Mouse (Mus musculus) hindbrain, embryonic 10.5 days (tissue): ENCODE results near the gene Gemin5. TPM values are rescaled to one million over a fixed set of nuclear protein-coding genes. Genes with fewer than 3 reads are reported as not detected.
"Not testable (repeated sequence)": the region's sequence is repeated elsewhere in the genome, so short reads cannot be mapped to it uniquely, and the experiment has no call there.

Experiments used
- DNase-seq: peaks from one replicate; pipeline ENCODE4 v3.0.0-alpha.2; 2017; ENCODE audit warnings: low spot score
- H3K27ac ChIP-seq: fragments of 300-500 bp; sonication (generic); 2 replicates; pipeline ENCODE4 v1.5.1; 2016; ENCODE audit warnings: mild to moderate bottlenecking, moderate library complexity
- H3K27me3 ChIP-seq: fragments of 300-500 bp; sonication (generic); 2 replicates; pipeline ENCODE4 v1.6.1; 2016; ENCODE audit warnings: mild to moderate bottlenecking; ENCODE audit not compliant: poor library complexity, insufficient read depth, severe bottlenecking
- H3K36me3 ChIP-seq: fragments of 300-500 bp; sonication (generic); 2 replicates; pipeline ENCODE4 v1.6.1; 2016; ENCODE audit warnings: mild to moderate bottlenecking, moderate library complexity
- H3K4me1 ChIP-seq: fragments of 300-500 bp; sonication (generic); replicated peaks from 2 replicates; pipeline ENCODE4 v1.6.1; 2016; ENCODE audit warnings: mild to moderate bottlenecking
- H3K4me3 ChIP-seq: fragments of 300-500 bp; sonication (generic); 2 replicates; pipeline ENCODE4 v1.5.1; 2016; ENCODE audit warnings: mild to moderate bottlenecking, moderate library complexity
- H3K9me3 ChIP-seq: fragments of 300-500 bp; sonication (generic); 2 replicates; pipeline ENCODE4 v1.6.1; 2016; ENCODE audit warnings: mild to moderate bottlenecking, moderate library complexity
- WGBS: fragments of 180-500 bp; shearing (Covaris S2); methylation state at CpG from one replicate; pipeline ENCODE4 v1.1.7; 2016; 5-methylcytosine and 5-hydroxymethylcytosine counted together
- polyA plus RNA-seq: library from polyadenylated mRNA; unstranded; fragments of >200 nt; fragmentation: Nextera tagmentation; extraction: Ambion mirVana; gene quantifications from 2 replicates; pipeline ENCODE4 v1.2.1, GENCODE M21; 2016

The Gemin5 gene
- polyA plus RNA-seq, 1 experiment from 2014 or later = 27.0 TPM

GRCm38 (mm10) chr11:58198663-58199062 lies 30.3 kb upstream of the Gemin5 start:
- 91% methylated on average over 4 of the region's 4 CpGs for WGBS
- Histone ChIP-seq H3K36me3 (no peaks in the 10 kb centered on the region), H3K9me3 (no peaks in the 10 kb centered on the region), H3K27ac (no peak overlapping the region), H3K4me1 (peaks cover 11% of the 10 kb centered on the region), H3K27me3 (no peaks in the 10 kb centered on the region), H3K4me3 (peak overlapping the region; percentile 58)
- DNase-seq = no peak

- DNase-seq = no peak
- Histone ChIP-seq H3K27ac (no peak overlapping the region), H3K27me3 (no peaks in the 10 kb centered on the region), H3K4me3 (no peak overlapping the region), H3K9me3 (no peaks in the 10 kb centered on the region), H3K4me1 (peaks cover 10% of the 10 kb centered on the region), H3K36me3 (no peaks in the 10 kb centered on the region)
- 43% methylated on average over 4 of the region's 4 CpGs for WGBS
These were observed 25.7 kb upstream of the Gemin5 start for GRCm38 (mm10) chr11:58193860-58194520.

DNA sequence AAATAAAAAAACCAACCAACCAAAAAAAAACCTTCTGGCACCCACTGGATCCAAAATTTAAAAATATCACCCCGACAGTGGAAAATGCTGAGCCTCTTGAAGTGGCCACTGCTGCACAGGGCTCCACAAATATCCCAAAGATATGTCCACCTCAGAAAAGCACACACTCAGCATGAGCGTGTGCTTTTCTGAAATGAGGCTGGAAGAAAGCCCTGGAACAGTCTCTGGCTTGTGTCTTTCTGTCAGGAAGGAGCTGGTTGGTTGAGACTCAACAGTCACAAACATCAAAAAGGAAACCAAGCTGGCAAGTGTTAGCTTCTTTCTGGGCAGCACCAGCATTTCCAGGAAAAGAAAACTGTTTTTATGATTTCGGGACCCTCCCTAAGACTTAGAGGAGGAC lies 25.0 kb upstream of the Gemin5 start:
- no peak overlapping the region for H3K27ac ChIP-seq
- 88% methylated on average over 3 of the region's 3 CpGs for WGBS
- peaks cover 8% of the 10 kb centered on the region for H3K4me1 ChIP-seq
- no peak for DNase-seq
- H3K27me3 ChIP-seq = no peaks in the 10 kb centered on the region
- no peak overlapping the region for H3K4me3 ChIP-seq
- no peaks in the 10 kb centered on the region for H3K9me3 ChIP-seq
- no peaks in the 10 kb centered on the region for H3K36me3 ChIP-seq

GRCm38 (mm10) chr11:58189675-58190074 lies 21.3 kb upstream of the Gemin5 start:
- Histone ChIP-seq H3K4me1 (peaks cover 8% of the 10 kb centered on the region), H3K27ac (no peak overlapping the region), H3K36me3 (no peaks in the 10 kb centered on the region), H3K27me3 (no peaks in the 10 kb centered on the region), H3K9me3 (no peaks in the 10 kb centered on the region), H3K4me3 (no peak overlapping the region)
- WGBS = 95% methylated on average over 6 of the region's 6 CpGs
- no peak for DNase-seq

- WGBS = 90% methylated on average over 3 of the region's 3 CpGs
These were observed 15.2 kb upstream of the Gemin5 start for GRCm38 (mm10) chr11:58183579-58183978.

DNA sequence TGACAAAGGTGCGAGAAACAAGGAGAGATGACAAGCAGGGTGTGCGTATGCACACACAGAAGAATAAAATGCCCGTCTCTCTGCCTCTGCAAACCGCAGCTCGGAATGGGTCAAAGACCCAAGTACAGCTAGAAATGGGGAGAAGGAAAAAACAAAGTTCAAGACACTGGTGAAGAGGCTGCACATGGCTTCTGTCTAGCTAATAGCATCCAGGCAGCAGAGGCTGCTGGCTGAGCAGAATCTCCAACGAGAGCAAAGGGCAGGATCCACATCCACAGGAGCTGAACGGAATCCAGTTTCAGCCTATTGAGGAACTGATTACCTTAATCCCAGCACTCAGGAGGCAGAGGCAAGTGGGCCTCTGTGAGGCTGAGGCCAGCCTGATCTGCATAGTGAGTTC lies 12.4 kb upstream of the Gemin5 start:
- no peaks in the 10 kb centered on the region for H3K4me1 ChIP-seq
- H3K4me3 ChIP-seq = no peak overlapping the region
- no peaks in the 10 kb centered on the region for H3K27me3 ChIP-seq
- WGBS = 87% methylated on average over 7 of the region's 7 CpGs
- no peak overlapping the region for H3K27ac ChIP-seq
- no peak for DNase-seq
- peaks cover 55% of the 10 kb centered on the region for H3K36me3 ChIP-seq
- no peaks in the 10 kb centered on the region for H3K9me3 ChIP-seq

More at GRCm38 (mm10) chr11:58183579-58183978, 15.2 kb upstream of the Gemin5 start:
- no peak overlapping the region for H3K4me3 ChIP-seq
- no peaks in the 10 kb centered on the region for H3K27me3 ChIP-seq
- H3K4me1 ChIP-seq = no peaks in the 10 kb centered on the region
- no peaks in the 10 kb centered on the region for H3K9me3 ChIP-seq
- no peak overlapping the region for H3K27ac ChIP-seq
- no peak for DNase-seq
- peaks cover 27% of the 10 kb centered on the region for H3K36me3 ChIP-seq

- not testable (repeated sequence) for H3K4me3 ChIP-seq, H3K9me3 ChIP-seq, H3K27me3 ChIP-seq, H3K4me1 ChIP-seq, H3K27ac ChIP-seq, DNase-seq
- 95% methylated on average over 6 of the region's 6 CpGs for WGBS
- peaks cover 63% of the 10 kb centered on the region for H3K36me3 ChIP-seq
These were observed 11.6 kb upstream of the Gemin5 start for GRCm38 (mm10) chr11:58179986-58180385.

GRCm38 (mm10) chr11:58179563-58179962 lies 11.2 kb upstream of the Gemin5 start:
- no peaks in the 10 kb centered on the region for H3K27me3 ChIP-seq
- no peaks in the 10 kb centered on the region for H3K4me1 ChIP-seq
- 28% methylated on average over 3 of the region's 3 CpGs for WGBS
- no peak overlapping the region for H3K27ac ChIP-seq
- no peak overlapping the region for H3K4me3 ChIP-seq
- peak; percentile 65 for DNase-seq
- H3K9me3 ChIP-seq = no peaks in the 10 kb centered on the region
- H3K36me3 ChIP-seq = peaks cover 67% of the 10 kb centered on the region

DNA sequence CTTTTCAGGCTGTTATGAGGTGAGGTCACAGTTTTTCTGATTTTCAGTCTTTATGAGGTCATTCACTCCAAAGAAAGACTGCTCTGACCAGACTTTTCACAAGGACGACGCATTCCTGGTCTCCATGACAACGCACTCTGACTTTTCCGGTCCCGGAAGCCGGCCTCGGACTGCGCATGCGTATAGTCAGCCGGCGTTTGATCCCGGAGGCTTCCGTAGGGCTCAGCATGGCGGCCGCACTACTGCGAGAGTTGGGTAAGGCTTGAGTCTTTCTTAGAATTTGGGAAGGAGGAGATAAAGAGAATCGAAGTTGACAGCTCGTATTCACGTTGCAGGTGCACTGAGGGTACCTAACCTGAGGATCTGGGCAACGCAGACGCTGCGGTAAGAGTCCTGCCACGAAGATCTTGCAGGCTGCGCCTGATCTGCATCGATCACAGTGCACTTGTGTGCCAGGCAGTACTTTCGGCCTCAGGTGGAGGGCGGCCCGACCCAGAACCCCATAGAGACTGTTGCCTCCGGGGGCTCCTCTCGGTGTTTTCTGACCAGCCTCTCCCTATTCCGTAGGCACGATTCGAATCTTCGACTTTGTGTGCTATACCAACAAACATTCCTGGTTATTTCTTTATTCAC lies 3.2 kb upstream of the Gemin5 start, which contains the start of gene Mrpl22:
TSS of gene Mrpl22 (plus strand) at position 203 of the 633 bp plus-strand sequence.
- under 1% methylated on average over 34 of the region's 34 CpGs for WGBS
- no peaks in the 10 kb centered on the region for H3K9me3 ChIP-seq
- peak within 1 kb of the TSS; percentile 81 for H3K27ac ChIP-seq
- H3K36me3 ChIP-seq = peaks cover 40% of the 10 kb centered on the region
- no peaks in the 10 kb centered on the region for H3K27me3 ChIP-seq
- DNase-seq = peak; percentile 96
- H3K4me3 ChIP-seq = peak within 1 kb of the TSS; percentile 63
- H3K4me1 ChIP-seq = peaks cover 21% of the 10 kb centered on the region

DNA sequence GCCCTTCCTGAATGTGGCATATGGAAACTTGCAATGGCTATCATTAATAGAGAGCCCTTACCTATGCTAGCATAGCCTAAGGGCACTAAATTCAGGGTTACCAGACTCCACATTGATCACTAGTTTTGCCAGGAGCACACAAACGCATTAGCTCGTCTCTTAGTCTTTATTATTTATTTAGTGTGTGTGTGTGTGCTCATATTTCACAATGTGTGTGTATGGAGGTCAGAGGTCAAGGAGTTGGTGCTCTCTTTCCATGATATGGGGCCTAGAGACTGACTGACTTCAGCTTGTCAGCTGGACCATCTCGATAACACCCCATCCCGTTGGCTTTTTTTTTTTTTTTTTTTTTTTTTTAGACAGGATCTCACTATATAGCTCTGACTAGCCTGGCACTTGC lies 1.3 kb upstream of the Gemin5 start:
- no peak overlapping the region for H3K4me3 ChIP-seq
- H3K9me3 ChIP-seq = peaks cover 7% of the 10 kb centered on the region; the same call in 1 of the 2 replicates
- peaks cover 40% of the 10 kb centered on the region for H3K36me3 ChIP-seq
- H3K4me1 ChIP-seq = peaks cover 21% of the 10 kb centered on the region
- WGBS = 86% methylated on average over 4 of the region's 4 CpGs
- no peaks in the 10 kb centered on the region for H3K27me3 ChIP-seq
- DNase-seq = no peak
- H3K27ac ChIP-seq = no peak overlapping the region

DNA sequence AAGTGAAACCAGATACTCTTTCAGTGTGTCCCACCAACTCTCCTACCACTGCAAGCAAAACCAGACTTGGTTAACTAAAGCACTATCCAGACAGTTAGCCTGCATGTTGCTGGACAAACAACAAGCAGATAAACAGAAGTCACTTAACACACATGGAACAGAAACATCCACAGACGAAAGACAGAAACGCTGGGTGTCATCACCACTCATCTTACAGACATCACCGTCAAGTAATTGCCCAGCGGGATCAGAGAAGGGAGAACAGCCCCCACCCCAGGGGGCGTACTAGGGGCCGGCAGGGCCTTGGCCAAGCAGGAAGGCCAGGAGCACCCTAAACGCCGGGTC lies 545 bp downstream of the Gemin5 start:
- Histone ChIP-seq H3K36me3 (peaks cover 40% of the 10 kb centered on the region), H3K27ac (peak overlapping the region; percentile 90), H3K4me3 (peak overlapping the region; percentile 76), H3K4me1 (peaks cover 20% of the 10 kb centered on the region), H3K27me3 (no peaks in the 10 kb centered on the region), H3K9me3 (peaks cover 7% of the 10 kb centered on the region; the same call in 1 of the 2 replicates)
- DNase-seq = no peak
- under 1% methylated on average over 8 of the region's 8 CpGs for WGBS

DNA sequence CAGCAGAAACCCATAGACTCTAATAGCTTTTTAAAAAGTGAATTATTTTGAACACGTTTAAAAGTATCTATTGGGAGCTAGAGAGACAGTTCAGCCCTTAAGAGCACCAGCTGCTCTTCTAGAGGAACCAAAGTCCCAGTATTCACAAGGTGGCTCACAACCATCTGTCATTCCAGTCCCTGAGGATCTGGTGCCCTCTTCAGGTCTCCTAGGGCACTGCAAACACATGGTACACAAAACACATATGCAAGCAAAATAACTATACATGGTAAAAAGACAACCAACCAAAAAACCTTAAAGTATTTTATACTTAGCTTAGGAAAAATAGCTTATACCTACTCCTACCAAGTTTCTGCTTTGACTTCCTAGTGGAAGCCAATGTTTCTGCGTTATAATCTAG lies 3.3 kb downstream of the Gemin5 start:
- 93% methylated on average over 2 of the region's 2 CpGs for WGBS
- Histone ChIP-seq H3K4me1 (peaks cover 8% of the 10 kb centered on the region), H3K27ac (no peak overlapping the region), H3K36me3 (peaks cover 67% of the 10 kb centered on the region), H3K27me3 (no peaks in the 10 kb centered on the region), H3K4me3 (no peak overlapping the region), H3K9me3 (peaks cover 7% of the 10 kb centered on the region; the same call in 1 of the 2 replicates)
- no peak for DNase-seq

DNA sequence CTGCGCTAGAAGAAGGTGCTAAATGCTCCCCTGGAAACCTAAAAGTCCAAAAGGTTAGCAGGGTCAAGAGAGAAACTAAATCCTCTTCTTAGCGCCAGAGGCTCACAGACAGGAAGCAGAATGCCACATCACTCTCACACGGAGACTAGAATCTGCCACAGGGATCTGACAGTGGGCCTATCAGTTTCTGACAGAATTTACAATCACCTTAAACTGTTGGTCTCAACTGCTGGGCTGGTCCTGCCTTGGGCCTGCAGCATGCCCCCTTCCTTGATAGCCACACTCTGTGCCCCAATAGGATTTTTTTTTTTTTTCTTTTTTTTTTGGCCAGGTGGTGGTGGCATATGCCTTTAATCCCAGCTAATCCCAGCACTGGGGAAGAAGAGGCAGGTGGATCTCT lies 11.5 kb downstream of the Gemin5 start:
- H3K27me3 ChIP-seq = no peaks in the 10 kb centered on the region
- DNase-seq = no peak
- H3K4me3 ChIP-seq = no peak overlapping the region
- H3K36me3 ChIP-seq = peaks cover 99% of the 10 kb centered on the region
- no peaks in the 10 kb centered on the region for H3K9me3 ChIP-seq
- no peak overlapping the region for H3K27ac ChIP-seq
- H3K4me1 ChIP-seq = no peaks in the 10 kb centered on the region
- 85% methylated on average over 3 of the region's 3 CpGs for WGBS
